Mouse (Mus musculus) bone marrow macrophage, adult 2 months (primary cell): ENCODE measurements around the gene Rhoj.

Experiments
- CTCF ChIP-seq: IDR thresholded peaks from 2 replicates; pipeline ENCODE4 v1.5.1; 2012; ENCODE audit warnings: low read depth, mild to moderate bottlenecking, low read length, moderate library complexity
- POLR2A ChIP-seq: IDR thresholded peaks from 2 replicates; pipeline ENCODE4 v1.6.1; 2012; ENCODE audit warnings: mild to moderate bottlenecking, low read depth, low read length, borderline replicate concordance

DNA sequence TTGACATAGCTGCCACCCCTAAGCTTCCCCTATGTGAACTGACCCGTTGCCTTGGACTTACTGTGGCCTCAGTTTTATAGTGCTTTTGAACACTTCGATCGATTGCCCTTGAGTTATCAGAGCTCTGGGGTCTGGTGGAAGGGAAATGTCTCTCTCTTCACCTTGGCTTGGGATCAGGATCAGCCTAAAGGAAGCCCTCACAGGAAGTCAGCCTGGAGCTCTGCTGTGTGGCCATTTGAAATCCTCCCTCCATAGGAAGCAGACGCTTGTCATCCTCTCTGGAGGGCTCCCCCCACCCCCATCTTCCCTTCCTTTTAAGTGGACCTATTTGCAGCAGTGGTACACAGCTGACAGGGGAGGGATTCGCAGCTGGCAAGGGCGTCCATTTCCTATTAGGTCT lies 1.6 kb downstream of the Rhoj start:
- TF ChIP-seq CTCF, result no peak
- no peak for TF ChIP-seq POLR2A
